Mouse (Mus musculus) gastrocnemius, adult 8-10 months (tissue): ENCODE measurements at regions not wholly inside any gene's neighbourhood (a gene's known extent, or its start where the extent isn't known, plus 50 kb on each side); places are given as distances from the start of the nearest gene placed in this dataset.

Source experiments
- DNase-seq, 2 experiments: peaks; one replicate each; pipeline ENCODE4 v3.0.0; 2022; ENCODE audit warnings: low spot score in 2 of 2

DNA sequence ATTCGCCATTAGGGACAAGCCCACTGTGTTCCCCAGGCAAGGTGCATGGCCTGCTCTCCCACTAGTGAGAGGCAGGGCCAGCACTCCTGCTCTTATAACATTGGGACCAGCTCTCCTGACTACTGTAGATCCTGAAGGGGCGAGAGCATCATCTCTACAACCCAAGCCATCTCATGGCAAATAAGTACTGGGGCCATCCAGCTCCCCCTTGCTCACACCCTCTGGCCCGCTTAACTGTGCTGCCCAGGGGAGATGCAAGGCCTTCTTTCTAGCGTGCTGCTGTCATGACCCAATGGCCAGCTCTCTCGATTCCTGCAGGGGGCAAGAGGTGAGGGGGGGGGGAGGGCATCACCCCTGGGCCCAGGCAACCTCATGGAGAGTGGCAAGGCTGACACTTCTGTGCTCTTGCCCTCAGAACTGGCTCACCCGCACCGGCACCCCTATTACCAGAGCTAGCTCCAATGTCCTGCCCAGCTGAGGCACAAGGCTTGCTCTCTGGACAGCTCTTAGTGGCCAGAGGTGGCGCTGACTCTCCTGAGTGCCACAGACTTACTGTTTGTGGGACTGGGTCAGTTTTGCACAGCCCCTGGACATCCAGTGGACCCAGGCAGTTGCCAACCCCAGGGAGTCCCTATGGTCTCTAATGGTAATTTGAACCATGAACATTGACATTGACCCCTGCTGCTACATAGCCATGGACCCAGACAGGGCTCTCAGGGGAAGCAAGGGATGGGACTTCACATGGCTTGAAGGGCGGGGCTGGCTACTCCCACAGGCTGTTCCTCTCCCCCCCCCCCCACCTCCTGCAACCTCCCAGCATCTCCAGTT is 448.2 kb downstream of the Tdrd3 start:
- no peak for DNase-seq

DNA sequence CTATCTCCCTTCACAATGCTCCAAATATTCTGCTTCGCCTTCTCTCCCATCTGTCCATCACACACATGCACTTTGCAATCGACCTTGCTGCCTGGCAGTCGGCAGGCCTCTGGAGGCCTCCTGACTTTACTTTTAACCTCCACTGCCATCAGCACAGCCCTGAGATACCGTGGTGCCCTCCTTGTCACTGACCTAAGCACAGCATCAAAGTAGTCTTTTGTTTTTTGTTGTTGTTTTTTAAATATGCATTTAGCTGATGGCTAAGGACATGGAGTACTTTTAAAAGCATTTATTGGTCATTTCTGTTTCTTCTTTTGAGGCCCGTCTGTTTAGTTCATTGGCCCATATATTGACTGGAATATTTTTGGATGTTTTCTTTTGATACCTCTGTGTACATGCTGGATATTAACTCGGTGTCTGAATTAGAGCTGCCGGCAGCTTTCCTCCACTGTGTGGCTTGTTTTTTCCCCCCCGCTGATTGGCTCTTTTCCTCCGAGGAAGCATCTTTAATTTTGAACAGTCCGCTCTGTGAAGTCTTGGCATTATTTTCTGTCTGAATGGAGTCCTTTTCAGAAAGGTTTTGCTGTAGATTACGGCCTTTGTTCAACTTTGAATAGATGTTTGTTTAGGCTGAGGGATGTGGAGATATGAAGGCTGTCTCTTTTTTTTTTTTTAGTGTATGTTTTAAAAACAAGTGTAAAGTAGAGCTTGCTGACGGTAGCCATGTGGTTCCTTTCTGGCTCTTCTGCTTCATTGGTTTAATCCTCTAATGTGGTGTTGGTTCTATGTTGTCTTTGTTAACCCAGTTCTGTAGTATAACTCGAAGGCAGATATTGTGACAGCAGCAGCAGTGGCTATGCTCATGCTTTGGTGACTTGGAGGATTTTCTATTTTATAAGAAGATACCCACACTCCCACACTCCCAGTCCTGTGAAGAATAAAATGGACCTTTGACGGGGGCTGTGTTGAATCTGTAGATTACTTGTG is 449.1 kb downstream of the Tdrd3 start:
- no peak for DNase-seq

DNA sequence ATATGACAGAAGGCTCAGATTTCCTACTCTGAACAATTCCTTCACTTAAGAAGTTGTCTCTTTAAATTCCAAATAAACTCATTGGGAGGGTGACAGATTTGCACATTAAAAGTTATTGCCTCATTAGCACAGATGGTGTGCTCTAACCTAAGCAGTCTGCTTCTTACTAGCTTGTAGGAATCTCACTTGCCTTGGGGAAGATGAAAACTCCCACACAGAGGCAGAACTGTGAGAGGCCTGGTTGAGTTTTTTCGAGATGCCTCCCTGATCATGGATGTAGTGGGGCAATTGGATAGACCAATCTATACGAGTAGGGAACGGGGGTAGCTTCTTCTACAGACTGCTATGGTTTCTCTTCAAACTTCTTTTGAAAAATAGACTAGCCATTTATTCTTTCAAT is 485.3 kb downstream of the Tdrd3 start:
- no peak for DNase-seq

DNA sequence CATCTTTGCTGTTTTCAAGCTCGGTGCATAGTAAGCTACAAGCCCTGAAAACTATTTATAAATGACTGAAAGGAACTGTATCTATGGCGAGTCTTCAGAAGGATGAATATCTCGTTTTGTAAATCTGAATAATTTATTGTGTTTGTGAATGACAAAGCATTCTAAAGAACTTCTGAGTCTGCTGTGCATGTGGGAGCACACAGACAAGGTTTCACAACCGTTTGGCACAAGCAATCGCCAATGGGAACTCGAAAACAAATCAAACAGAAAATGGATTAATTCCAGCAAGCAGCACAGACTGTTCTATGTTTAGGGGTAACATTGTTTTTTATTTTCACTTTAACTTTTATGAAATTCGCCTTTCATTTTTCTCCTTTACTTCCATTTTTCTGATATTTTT is 486.0 kb downstream of the Tdrd3 start:
- DNase-seq, result no peak
